Mouse (Mus musculus) layer of hippocampus, adult 18-20 months (tissue): ENCODE measurements around the gene Ano10. TPM values are rescaled to one million over a fixed set of nuclear protein-coding genes. Genes with fewer than 3 reads are reported as not detected.

ENCODE experiments used
- DNase-seq, 2 experiments: peaks; one replicate each; pipeline ENCODE4 v3.0.0; 2022; ENCODE audit warnings: low spot score in 2 of 2
- microRNA-seq, 2 experiments: library from miRNA; unstranded; fragments of <30 nt; microRNA quantifications; one replicate each; pipeline ENCODE4 v1.2.0; 2021
- total RNA-seq, 2 experiments: library from RNA; stranded (reverse); gene quantifications; 2 replicates each; pipeline ENCODE4 v1.2.3; 2021

Gene Ano10
- total RNA-seq, 2 experiments from 2014 or later = 23.8 to 26.4 TPM

- no peak for DNase-seq
These were observed 163.6 kb downstream of the Ano10 start for GRCm38 (mm10) chr9:122130666-122131065.

- no peak for DNase-seq
These were observed 165.5 kb downstream of the Ano10 start for GRCm38 (mm10) chr9:122128686-122129085.

GRCm38 (mm10) chr9:122127271-122127785, 166.9 kb downstream of the Ano10 start:
- DNase-seq = no peak

GRCm38 (mm10) chr9:122126790-122127189, 167.4 kb downstream of the Ano10 start:
- no peak for DNase-seq

Small RNA genes within 50 kb of the gene (microRNA-seq; reads per million reads assigned to microRNA genes)
- gene Mir8106 = 0 reads per million in 2 experiments

Other genes with a start within 250 kb of the Ano10 start
- 100 to 1,000 TPM; 105 to 116 TPM for gene Snrk, start 177.2 kb downstream of the Ano10 start, total RNA-seq
- gene Abhd5, start 57.2 kb upstream of the Ano10 start, total RNA-seq = 10 to 100 TPM; 15.6 to 17.2 TPM